Mouse (Mus musculus) liver, embryonic 15.5 days (tissue): Measurements from ENCODE around the gene Nexn. TPM values are rescaled to one million over a fixed set of nuclear protein-coding genes. Genes with fewer than 3 reads are reported as not detected.
"Not testable (repeated sequence)": the region's sequence is repeated elsewhere in the genome, so short reads cannot be mapped to it uniquely, and the experiment has no call there.

Source experiments
- ATAC-seq: fragments of 200-750 bp; cut with Nextera tagmentation; 2 replicates; pipeline ENCODE4 v1.8.0; 2017; ENCODE audit warnings: moderate number of reproducible peaks, mild to moderate bottlenecking, moderate library complexity; ENCODE audit not compliant: insufficient read depth
- H3K27ac ChIP-seq: fragments of 300-500 bp; sonication (generic); replicated peaks from 2 replicates; pipeline ENCODE4 v1.5.1; 2015; ENCODE audit warnings: mild to moderate bottlenecking, inconsistent platforms
- H3K27me3 ChIP-seq: fragments of 300-500 bp; sonication (generic); 2 replicates; pipeline ENCODE4 v1.6.1; 2015; ENCODE audit warnings: mild to moderate bottlenecking, inconsistent platforms
- H3K36me3 ChIP-seq: fragments of 300-500 bp; sonication (generic); replicated peaks from 2 replicates; pipeline ENCODE4 v1.6.1; 2015; ENCODE audit warnings: moderate library complexity, mild to moderate bottlenecking, inconsistent platforms
- H3K4me1 ChIP-seq: fragments of 300-500 bp; sonication (generic); replicated peaks from 2 replicates; pipeline ENCODE4 v1.6.1; 2015; ENCODE audit warnings: inconsistent platforms
- H3K4me2 ChIP-seq: fragments of 300-500 bp; sonication (generic); 2 replicates; pipeline ENCODE4 v1.6.1; 2015; ENCODE audit warnings: moderate library complexity, mild to moderate bottlenecking, inconsistent platforms
- H3K4me3 ChIP-seq: fragments of 300-500 bp; sonication (generic); replicated peaks from 2 replicates; pipeline ENCODE4 v1.5.1; 2015; ENCODE audit warnings: mild to moderate bottlenecking, inconsistent platforms
- H3K9ac ChIP-seq: fragments of 300-500 bp; sonication (generic); 2 replicates; pipeline ENCODE4 v1.6.1; 2015; ENCODE audit warnings: moderate library complexity, mild to moderate bottlenecking, inconsistent platforms
- H3K9me3 ChIP-seq: fragments of 300-500 bp; sonication (generic); replicated peaks from 2 replicates; pipeline ENCODE4 v1.6.1; 2016; ENCODE audit warnings: inconsistent platforms
- WGBS: fragments of 180-500 bp; shearing (Covaris S2); methylation state at CpG from one replicate; pipeline ENCODE4 v1.1.7; 2015; ENCODE audit warnings: mixed read lengths; ENCODE audit not compliant: insufficient replicate concordance; 5-methylcytosine and 5-hydroxymethylcytosine counted together
- polyA plus RNA-seq: library from polyadenylated mRNA; unstranded; fragments of >200 nt; fragmentation: Nextera tagmentation; extraction: Ambion mirVana; gene quantifications from 2 replicates; pipeline ENCODE4 v1.2.1, GENCODE M21; 2015

Gene Nexn
- 1.5 and 1.7 TPM in 2 replicates for polyA plus RNA-seq

GRCm38 (mm10) chr3:152266036-152266421 lies at the start of gene Nexn:
TSS of gene Nexn (minus strand) at chr3:152266350.
- no peak within 1 kb of the TSS for H3K27ac ChIP-seq
- peak within 1 kb of the TSS; percentile 77 for H3K4me2 ChIP-seq
- H3K4me1 ChIP-seq = peaks cover 33% of the 10 kb centered on the region
- no peak for ATAC-seq
- H3K36me3 ChIP-seq = no peaks in the 10 kb centered on the region
- 12% methylated on average over 13 of the region's 13 CpGs for WGBS
- H3K9ac ChIP-seq = peak within 1 kb of the TSS; percentile 42; the same call in 1 of the 2 replicates
- H3K27me3 ChIP-seq = peaks cover 81% of the 10 kb centered on the region
- no peaks in the 10 kb centered on the region for H3K9me3 ChIP-seq
- H3K4me3 ChIP-seq = peak within 1 kb of the TSS; percentile 58

- peak; percentile 72 for ATAC-seq
- peaks cover 9% of the 10 kb centered on the region for H3K4me1 ChIP-seq
- 9% methylated on average over 7 of the region's 7 CpGs for WGBS
Measured at GRCm38 (mm10) chr3:152315613-152316012, 49.5 kb upstream of the Nexn start.

GRCm38 (mm10) chr3:152314666-152315065 lies 48.5 kb upstream of the Nexn start:
- ATAC-seq, H3K4me3 ChIP-seq: not testable (repeated sequence)
- 80% methylated on average over 14 of the region's 14 CpGs for WGBS

More at GRCm38 (mm10) chr3:152315613-152316012, 49.5 kb upstream of the Nexn start:
- Histone ChIP-seq H3K27ac (no peak overlapping the region), H3K4me2 (no peak overlapping the region), H3K9ac (no peak overlapping the region), H3K4me3 (no peak overlapping the region), H3K27me3 (no peaks in the 10 kb centered on the region), H3K9me3 (no peaks in the 10 kb centered on the region), H3K36me3 (no peaks in the 10 kb centered on the region)

GRCm38 (mm10) chr3:152309250-152309645 lies 43.1 kb upstream of the Nexn start:
- H3K27me3 ChIP-seq = no peaks in the 10 kb centered on the region
- peaks cover 24% of the 10 kb centered on the region for H3K4me1 ChIP-seq
- no peaks in the 10 kb centered on the region for H3K9me3 ChIP-seq
- no peaks in the 10 kb centered on the region for H3K36me3 ChIP-seq
- H3K4me3 ChIP-seq = no peak overlapping the region
- no peak for ATAC-seq
- H3K4me2 ChIP-seq = no peak overlapping the region
- 72% methylated on average over 9 of the region's 9 CpGs for WGBS
- no peak overlapping the region for H3K27ac ChIP-seq
- H3K9ac ChIP-seq = no peak overlapping the region

More at GRCm38 (mm10) chr3:152314666-152315065, 48.5 kb upstream of the Nexn start:
- not testable (repeated sequence) for H3K4me2 ChIP-seq, H3K27ac ChIP-seq, H3K9ac ChIP-seq, H3K9me3 ChIP-seq, H3K36me3 ChIP-seq, H3K27me3 ChIP-seq
- H3K4me1 ChIP-seq = peaks cover 15% of the 10 kb centered on the region

- Histone ChIP-seq H3K27ac (no peak overlapping the region), H3K4me2 (no peak overlapping the region)
- whole genome bisulfite sequencing = 29% methylated on average over 10 of the region's 10 CpGs
Measured at GRCm38 (mm10) chr3:152308485-152309249, 42.5 kb upstream of the Nexn start.

GRCm38 (mm10) chr3:152305971-152306370 lies 39.8 kb upstream of the Nexn start:
- no peak overlapping the region for H3K4me3 ChIP-seq
- whole genome bisulfite sequencing = 79% methylated on average over 4 of the region's 4 CpGs

More at GRCm38 (mm10) chr3:152308485-152309249, 42.5 kb upstream of the Nexn start:
- Histone ChIP-seq H3K9me3 (no peaks in the 10 kb centered on the region), H3K4me1 (peaks cover 24% of the 10 kb centered on the region), H3K36me3 (no peaks in the 10 kb centered on the region), H3K27me3 (no peaks in the 10 kb centered on the region), H3K9ac (no peak overlapping the region), H3K4me3 (no peak overlapping the region)
- peak; percentile 68; the same call in 1 of the 2 replicates for ATAC-seq

GRCm38 (mm10) chr3:152305080-152305479 lies 38.9 kb upstream of the Nexn start:
- no peak overlapping the region for H3K9ac ChIP-seq
- no peak overlapping the region for H3K27ac ChIP-seq
- no peak overlapping the region for H3K4me3 ChIP-seq
- no peaks in the 10 kb centered on the region for H3K36me3 ChIP-seq
- H3K27me3 ChIP-seq = no peaks in the 10 kb centered on the region
- no peaks in the 10 kb centered on the region for H3K9me3 ChIP-seq
- no peak for ATAC-seq
- 70% methylated on average over 8 of the region's 8 CpGs for WGBS
- peaks cover 22% of the 10 kb centered on the region for H3K4me1 ChIP-seq
- H3K4me2 ChIP-seq = no peak overlapping the region

More at GRCm38 (mm10) chr3:152305971-152306370, 39.8 kb upstream of the Nexn start:
- Histone ChIP-seq H3K4me2 (no peak overlapping the region), H3K9me3 (no peaks in the 10 kb centered on the region), H3K4me1 (peaks cover 24% of the 10 kb centered on the region), H3K36me3 (no peaks in the 10 kb centered on the region), H3K27me3 (no peaks in the 10 kb centered on the region), H3K27ac (no peak overlapping the region), H3K9ac (no peak overlapping the region)
- ATAC-seq = no peak

- no peak overlapping the region for H3K4me3 ChIP-seq
- ATAC-seq = no peak
- H3K4me2 ChIP-seq = no peak overlapping the region
- no peak overlapping the region for H3K27ac ChIP-seq
- no peaks in the 10 kb centered on the region for H3K36me3 ChIP-seq
- peaks cover 14% of the 10 kb centered on the region for H3K4me1 ChIP-seq
- WGBS = 67% methylated on average over 6 of the region's 6 CpGs
- no peak overlapping the region for H3K9ac ChIP-seq
- no peaks in the 10 kb centered on the region for H3K9me3 ChIP-seq
- no peaks in the 10 kb centered on the region for H3K27me3 ChIP-seq
Measured at GRCm38 (mm10) chr3:152304093-152304815, 38.1 kb upstream of the Nexn start.

GRCm38 (mm10) chr3:152302991-152303390 lies 36.8 kb upstream of the Nexn start:
- WGBS = 79% methylated on average over 9 of the region's 9 CpGs
- no peak overlapping the region for H3K9ac ChIP-seq

GRCm38 (mm10) chr3:152300376-152301337 lies 34.5 kb upstream of the Nexn start:
- ATAC-seq = no peak
- 75% methylated on average over 14 of the region's 14 CpGs for WGBS
- no peaks in the 10 kb centered on the region for H3K27me3 ChIP-seq
- H3K4me2 ChIP-seq = no peak overlapping the region
- H3K9ac ChIP-seq = no peak overlapping the region
- peaks cover 8% of the 10 kb centered on the region; the same call in 1 of the 2 replicates for H3K36me3 ChIP-seq
- H3K4me1 ChIP-seq = no peaks in the 10 kb centered on the region
- H3K27ac ChIP-seq = no peak overlapping the region
- H3K4me3 ChIP-seq = no peak overlapping the region
- no peaks in the 10 kb centered on the region for H3K9me3 ChIP-seq

More at GRCm38 (mm10) chr3:152302991-152303390, 36.8 kb upstream of the Nexn start:
- Histone ChIP-seq H3K27me3 (no peaks in the 10 kb centered on the region), H3K4me2 (no peak overlapping the region), H3K27ac (no peak overlapping the region), H3K36me3 (no peaks in the 10 kb centered on the region), H3K9me3 (no peaks in the 10 kb centered on the region), H3K4me3 (no peak overlapping the region), H3K4me1 (0 out of 2 replicates have a peak, but pooled peaks cover 5% of the 10 kb centered on the region)
- no peak for ATAC-seq
